Comparison of ENCODE assay signal across 23 mouse cellular contexts in genomic region chr5:91726118-91726500, GRCm38 (mm10).
DNase-seq lines count a peak whose midpoint lies in the region; ATAC-seq and TF ChIP-seq lines count a peak whose summit lies in the region.
"Had no signal": no experiment of that assay in that cellular context is flagged by ENCODE, and none has a peak within 500 bp of the region (broad histone marks: within the 10 kb centered on the region; RNA-seq: fewer than 3 reads in every experiment).

No protein-coding gene starts in this region.

- no peaks in the 10 kb centered on the region for H3K36me3 ChIP-seq in heart, embryonic 10.5 days
- H3K36me3 ChIP-seq in kidney, embryonic 16.5 days (ENCODE audit: insufficient read depth, low read length): no peaks in the 10 kb centered on the region
- H3K36me3 ChIP-seq in stomach, embryonic 14.5 days (ENCODE audit: control insufficient read depth, insufficient read depth, low read length): no peaks in the 10 kb centered on the region
- no peaks in the 10 kb centered on the region for H3K36me3 ChIP-seq in stomach, postnatal 0 days (ENCODE audit: control insufficient read depth, insufficient read depth, low read length)
- H3K36me3 ChIP-seq: embryonic facial prominence, embryonic 12.5 days; embryonic facial prominence, embryonic 15.5 days; forebrain, embryonic 12.5 days; forebrain, embryonic 15.5 days; G1E; hindbrain, embryonic 12.5 days; hindbrain, embryonic 15.5 days had no signal

- H3K4me1 ChIP-seq in heart, embryonic 10.5 days: peaks cover 17% of the 10 kb centered on the region
- H3K4me1 ChIP-seq in kidney, embryonic 16.5 days (ENCODE audit: insufficient read depth, low read length): no peaks in the 10 kb centered on the region; the same call in 1 of the 2 replicates
- H3K4me1 ChIP-seq in stomach, embryonic 14.5 days (ENCODE audit: control insufficient read depth, insufficient read depth, low read length): 0 out of 2 replicates have a peak, but pooled peaks cover 3% of the 10 kb centered on the region
- H3K4me1 ChIP-seq in stomach, postnatal 0 days (replicated peaks; ENCODE audit: control insufficient read depth, insufficient read depth): no peaks in the 10 kb centered on the region

- DNase-seq in heart, adult 11 months: peak; percentile 55
- no peak for DNase-seq in heart, embryonic 10.5 days (ENCODE audit: low spot score)
- no peak for DNase-seq in kidney, postnatal 25 days
- DNase-seq in stomach, postnatal 0 days (ENCODE audit: low spot score): no peak
- DNase-seq: adrenal gland, adult 2 months; adrenal gland, postnatal 14 days; cerebellum, adult 11 months; cerebellum, adult 2 months; cerebellum, adult 9-11 months; cerebellum, postnatal 25 days; gastrocnemius, postnatal 25 days; heart, adult 2 months had no signal

- H3K4me2 ChIP-seq in kidney, embryonic 16.5 days (replicated peaks; ENCODE audit: low read depth, low read length): no peak overlapping the region
- no peak overlapping the region for H3K4me2 ChIP-seq in stomach, embryonic 14.5 days (replicated peaks; ENCODE audit: low read depth, low read length)
- H3K4me2 ChIP-seq in stomach, postnatal 0 days (replicated peaks; ENCODE audit: low read depth): no peak overlapping the region
- H3K4me2 ChIP-seq: embryonic facial prominence, embryonic 12.5 days; embryonic facial prominence, embryonic 15.5 days; forebrain, embryonic 12.5 days; forebrain, embryonic 15.5 days; heart, embryonic 11.5 days; hindbrain, embryonic 12.5 days; hindbrain, embryonic 15.5 days had no signal

- 49% methylated on average over 6 of the region's 6 CpGs for WGBS in heart, embryonic 10.5 days
- WGBS in kidney, embryonic 16.5 days: 77% methylated on average over 6 of the region's 6 CpGs
- WGBS in stomach, embryonic 14.5 days: 51% methylated on average over 6 of the region's 6 CpGs
- WGBS in stomach, postnatal 0 days: 45% methylated on average over 6 of the region's 6 CpGs

- peak; percentile 67 for ATAC-seq in kidney, embryonic 16.5 days (ENCODE audit: low FRiP score, low TSS enrichment)
- no peak for ATAC-seq in stomach, embryonic 14.5 days (ENCODE audit: insufficient number of reproducible peaks, insufficient read depth, low FRiP score, low read depth)
- no peak for ATAC-seq in stomach, postnatal 0 days (ENCODE audit: low FRiP score, low TSS enrichment)
- no peak for ATAC-seq in monocyte, adult 5-6 weeks (replicated peaks; ENCODE audit: insufficient number of reproducible peaks, low FRiP score, low TSS enrichment, poor library complexity, severe bottlenecking)
- ATAC-seq: forebrain, embryonic 15.5 days had no signal

- TF ChIP-seq EP300 in stomach, postnatal 0 days (optimal IDR thresholded peaks at IDR 0.05): no peak

- H3K9ac ChIP-seq in kidney, embryonic 16.5 days (replicated peaks; ENCODE audit: low read length): no peak overlapping the region
- no peak overlapping the region for H3K9ac ChIP-seq in stomach, embryonic 14.5 days (replicated peaks; ENCODE audit: low read depth, low read length)
- no peak overlapping the region for H3K9ac ChIP-seq in stomach, postnatal 0 days (ENCODE audit: low read length)
- H3K9ac ChIP-seq: embryonic facial prominence, embryonic 12.5 days; embryonic facial prominence, embryonic 15.5 days; forebrain, embryonic 12.5 days; forebrain, embryonic 15.5 days; hindbrain, embryonic 12.5 days; hindbrain, embryonic 15.5 days had no signal

- H3K9me3 ChIP-seq in heart, embryonic 10.5 days: no peaks in the 10 kb centered on the region
- no peaks in the 10 kb centered on the region for H3K9me3 ChIP-seq in kidney, embryonic 16.5 days (ENCODE audit: low read length)
- H3K9me3 ChIP-seq in stomach, embryonic 14.5 days (ENCODE audit: control insufficient read depth, low read depth, low read length): no peaks in the 10 kb centered on the region
- H3K9me3 ChIP-seq in stomach, postnatal 0 days (ENCODE audit: control insufficient read depth, low read length): no peaks in the 10 kb centered on the region
- H3K9me3 ChIP-seq: embryonic facial prominence, embryonic 12.5 days; embryonic facial prominence, embryonic 15.5 days; forebrain, embryonic 12.5 days; forebrain, embryonic 15.5 days; G1E; hindbrain, embryonic 12.5 days; hindbrain, embryonic 15.5 days had no signal

- TF ChIP-seq CTCF in stomach, postnatal 0 days (IDR thresholded peaks at IDR 0.05; ENCODE audit: low read depth): no peak

- no peaks in the 10 kb centered on the region for H3K27me3 ChIP-seq in heart, embryonic 10.5 days (ENCODE audit: insufficient read depth, poor library complexity, severe bottlenecking)
- no peaks in the 10 kb centered on the region for H3K27me3 ChIP-seq in kidney, embryonic 16.5 days (ENCODE audit: insufficient read depth, low read length)
- H3K27me3 ChIP-seq in stomach, embryonic 14.5 days (ENCODE audit: control insufficient read depth, insufficient read depth, low read length): no peaks in the 10 kb centered on the region
- H3K27me3 ChIP-seq in stomach, postnatal 0 days (ENCODE audit: control insufficient read depth, insufficient read depth, low read length): no peaks in the 10 kb centered on the region
- H3K27me3 ChIP-seq: embryonic facial prominence, embryonic 12.5 days; embryonic facial prominence, embryonic 15.5 days; forebrain, embryonic 12.5 days; forebrain, embryonic 15.5 days had no signal

- no peak overlapping the region for H3K4me3 ChIP-seq in heart, embryonic 10.5 days
- H3K4me3 ChIP-seq in kidney, embryonic 16.5 days (ENCODE audit: low read length): no peak overlapping the region
- H3K4me3 ChIP-seq in stomach, embryonic 14.5 days (ENCODE audit: low read depth, low read length): no peak overlapping the region
- H3K4me3 ChIP-seq in stomach, postnatal 0 days (ENCODE audit: low read depth, low read length): no peak overlapping the region
- H3K4me3 ChIP-seq: embryonic facial prominence, embryonic 12.5 days; embryonic facial prominence, embryonic 15.5 days; forebrain, embryonic 12.5 days; forebrain, embryonic 15.5 days; heart, adult 2 months; hindbrain, embryonic 12.5 days; hindbrain, embryonic 15.5 days had no signal

- H3K27ac ChIP-seq in heart, embryonic 10.5 days: no peak overlapping the region
- no peak overlapping the region for H3K27ac ChIP-seq in kidney, embryonic 16.5 days (ENCODE audit: low read length)
- H3K27ac ChIP-seq in stomach, embryonic 14.5 days (ENCODE audit: low read length): peak overlapping the region; percentile 44; the same call in 1 of the 2 replicates
- H3K27ac ChIP-seq in stomach, postnatal 0 days (replicated peaks): no peak overlapping the region
- H3K27ac ChIP-seq: embryonic facial prominence, embryonic 12.5 days; embryonic facial prominence, embryonic 15.5 days; forebrain, embryonic 12.5 days; forebrain, embryonic 15.5 days; heart, adult 2 months; hindbrain, embryonic 12.5 days; hindbrain, embryonic 15.5 days had no signal
